Mouse (Mus musculus) G1E (cell line): Measurements from ENCODE around the gene Myo1d. TPM values are rescaled to one million over a fixed set of nuclear protein-coding genes. Genes with fewer than 3 reads are reported as not detected.

Source experiments
- ATAC-seq: 2 replicates; pipeline ENCODE4 v1.8.0; 2016; ENCODE audit warnings: mild to moderate bottlenecking; ENCODE audit not compliant: insufficient number of reproducible peaks, poor library complexity, low FRiP score, severe bottlenecking; ENCODE audit errors: extremely low read depth
- DNase-seq: peaks from one replicate; pipeline ENCODE4 v3.0.0; 2012; ENCODE audit warnings: low spot score
- H3K27me3 ChIP-seq: 2 replicates; pipeline ENCODE4 v1.6.1; 2012; ENCODE audit warnings: mild to moderate bottlenecking, low read length, inconsistent platforms; ENCODE audit not compliant: insufficient read depth
- H3K36me3 ChIP-seq: replicated peaks from 2 replicates; pipeline ENCODE3; 2012; ENCODE audit warnings: mild to moderate bottlenecking, inconsistent platforms
- H3K4me1 ChIP-seq: 2 replicates; pipeline ENCODE4 v1.6.1; 2012; ENCODE audit warnings: low read depth, low read length, inconsistent platforms, mixed read lengths; ENCODE audit not compliant: insufficient read depth
- H3K4me3 ChIP-seq: 2 replicates; pipeline ENCODE4 v1.5.1; 2012; ENCODE audit warnings: low read depth, mild to moderate bottlenecking, inconsistent platforms, low read length, moderate library complexity, mixed read lengths
- H3K9me3 ChIP-seq: replicated peaks from 2 replicates; pipeline ENCODE4 v1.6.1; 2012; ENCODE audit warnings: inconsistent platforms
- CTCF ChIP-seq: IDR thresholded peaks from 2 replicates; pipeline ENCODE4 v1.5.1; 2012; ENCODE audit warnings: low read depth, low read length, inconsistent platforms, mixed read lengths
- GATA1 ChIP-seq: IDR thresholded peaks from 2 replicates; pipeline ENCODE4 v1.6.1; 2012; ENCODE audit warnings: borderline replicate concordance, low read length, inconsistent platforms, mixed read lengths
- GATA2 ChIP-seq: IDR thresholded peaks from 2 replicates; pipeline ENCODE4 v1.6.1; 2012; ENCODE audit warnings: low read depth, low read length, inconsistent platforms, borderline replicate concordance
- POLR2AphosphoS5 ChIP-seq: IDR thresholded peaks from 2 replicates; pipeline ENCODE4 v1.6.1; 2012; ENCODE audit warnings: low read depth, low read length, inconsistent platforms; ENCODE audit not compliant: insufficient replicate concordance
- TAL1 ChIP-seq: conservative IDR thresholded peaks from 2 replicates; pipeline ENCODE4 v1.6.1; 2012; ENCODE audit warnings: low read depth, low read length, inconsistent platforms, mixed read lengths
- polyA plus RNA-seq: library from polyadenylated mRNA; stranded (reverse); fragments of >175 nt; gene quantifications from 2 replicates; pipeline ENCODE4 v1.2.3, GENCODE M21; 2012
- total RNA-seq, 2 experiments: library from RNA; stranded (forward) in 1 of 2; stranded (reverse) in 1 of 2; fragments of 200-1000 nt in 1 of 2; fragments of >200 nt in 1 of 2; fragmentation: Nextera tagmentation in 1 of 2; gene quantifications; 2 replicates each; pipeline ENCODE4 v1.2.3; 2014 to 2017

Myo1d gene
- total and polyA plus RNA-seq, 3 experiments, result not detected

DNA sequence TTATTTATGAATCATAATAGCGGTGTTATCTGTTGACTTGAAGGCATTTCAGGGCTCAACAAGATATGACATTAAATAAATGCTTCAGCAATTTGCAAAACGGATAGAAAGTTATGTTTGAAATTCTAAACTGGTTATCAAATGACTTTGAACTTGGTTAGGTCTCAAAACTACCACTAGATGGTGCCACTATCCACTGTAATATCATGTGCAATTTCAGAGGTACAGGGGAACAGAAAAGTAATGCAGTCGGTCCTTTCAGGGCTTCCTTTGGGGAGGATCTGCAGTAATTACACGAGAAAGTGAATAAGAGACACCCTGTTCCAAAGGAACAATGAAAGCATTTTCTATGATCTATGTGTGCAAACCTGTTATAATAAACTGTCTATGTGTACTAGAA lies 83.5 kb downstream of the Myo1d start:
- ATAC-seq, result no peak
- no peaks in the 10 kb centered on the region for H3K4me1 ChIP-seq
- TF ChIP-seq POLR2AphosphoS5 (no peak), GATA1 (no peak), GATA2 (no peak), CTCF (no peak), TAL1 (no peak)
- no peaks in the 10 kb centered on the region for H3K36me3 ChIP-seq
- no peak overlapping the region for H3K4me3 ChIP-seq
- DNase-seq, result no peak
- peaks cover 5% of the 10 kb centered on the region for H3K9me3 ChIP-seq
- no peaks in the 10 kb centered on the region for H3K27me3 ChIP-seq

DNA sequence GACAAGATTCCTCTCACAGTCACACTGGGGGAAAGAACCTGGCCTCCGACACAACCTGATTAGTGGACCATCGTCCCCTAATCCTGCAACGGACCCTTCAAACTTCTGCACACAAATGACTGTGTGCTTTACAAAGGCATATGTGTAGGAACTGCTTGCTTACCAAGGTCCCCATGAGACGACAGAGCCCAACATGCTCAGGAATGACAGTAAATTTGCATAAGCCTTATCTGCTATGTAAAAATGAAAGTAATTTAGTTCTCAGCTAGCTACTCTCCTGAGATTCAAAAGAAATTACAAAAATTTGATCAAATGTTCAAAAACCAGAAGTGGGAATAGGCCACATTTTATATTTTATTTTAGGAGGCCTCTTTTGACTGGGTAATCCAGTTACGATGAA lies 95.2 kb downstream of the Myo1d start:
- Histone ChIP-seq H3K4me1 (no peaks in the 10 kb centered on the region), H3K36me3 (no peaks in the 10 kb centered on the region), H3K9me3 (peaks cover 22% of the 10 kb centered on the region), H3K4me3 (no peak overlapping the region), H3K27me3 (no peaks in the 10 kb centered on the region)
- DNase-seq, result no peak
- no peak for ATAC-seq
- TF ChIP-seq GATA1, result no peak
- TF ChIP-seq CTCF, result no peak
- no peak for TF ChIP-seq POLR2AphosphoS5
- TF ChIP-seq GATA2, result no peak

DNA sequence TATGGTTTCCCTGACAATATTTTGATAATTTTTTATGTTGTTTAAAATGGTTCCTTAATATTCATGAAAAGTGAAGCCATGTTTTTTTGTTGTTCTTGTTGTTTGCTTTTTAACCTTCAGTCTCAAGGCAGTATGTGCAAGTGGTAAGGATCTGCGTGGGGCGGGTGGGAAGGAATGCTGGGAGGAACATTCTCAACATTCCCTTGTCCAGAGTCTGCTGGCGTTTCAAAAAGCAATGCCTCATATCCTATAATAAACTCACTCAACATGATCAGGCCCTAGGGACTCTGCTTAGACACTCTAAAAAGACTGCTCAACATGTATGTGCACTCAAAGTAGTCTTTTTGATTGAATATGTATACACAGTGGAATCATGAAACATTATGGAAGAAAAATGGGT lies 97.1 kb downstream of the Myo1d start:
- Histone ChIP-seq H3K4me1 (no peaks in the 10 kb centered on the region), H3K4me3 (no peak overlapping the region), H3K27me3 (no peaks in the 10 kb centered on the region), H3K36me3 (no peaks in the 10 kb centered on the region), H3K9me3 (peaks cover 22% of the 10 kb centered on the region)
- DNase-seq (no peak), ATAC-seq (no peak)
- TF ChIP-seq GATA1 (no peak), TAL1 (no peak), GATA2 (no peak), POLR2AphosphoS5 (no peak), CTCF (no peak)

- TF ChIP-seq CTCF, result no peak
- no peak for TF ChIP-seq POLR2AphosphoS5
- TF ChIP-seq GATA2, result no peak
- no peak for TF ChIP-seq TAL1
- no peak for TF ChIP-seq GATA1
- Histone ChIP-seq H3K36me3 (no peaks in the 10 kb centered on the region), H3K9me3 (peaks cover 10% of the 10 kb centered on the region), H3K27me3 (no peaks in the 10 kb centered on the region), H3K4me3 (no peak overlapping the region), H3K4me1 (no peaks in the 10 kb centered on the region)
- no peak for DNase-seq
- ATAC-seq, result no peak
These were observed 106.8 kb downstream of the Myo1d start for GRCm38 (mm10) chr11:80673013-80673412.

DNA sequence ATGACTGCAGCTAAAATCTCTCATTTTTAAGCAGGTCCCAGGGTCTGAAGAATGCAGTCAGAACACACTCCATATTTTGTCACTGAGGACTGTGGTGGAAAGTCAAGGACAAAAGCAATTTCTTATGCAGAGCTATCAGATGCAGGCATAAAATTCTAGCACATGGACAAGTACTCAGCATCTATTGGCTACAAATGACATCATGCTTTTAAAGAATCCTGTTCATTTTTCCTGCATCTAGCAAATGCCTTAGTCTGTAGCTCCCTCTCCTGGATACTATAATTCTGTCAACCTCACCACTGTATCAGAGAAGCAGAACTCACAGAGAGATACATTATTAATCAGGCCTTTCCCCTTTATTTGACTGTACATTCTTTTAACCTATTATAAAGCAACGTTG lies 109.4 kb downstream of the Myo1d start:
- no peak for DNase-seq
- Histone ChIP-seq H3K4me3 (no peak overlapping the region), H3K4me1 (no peaks in the 10 kb centered on the region), H3K27me3 (no peaks in the 10 kb centered on the region), H3K36me3 (no peaks in the 10 kb centered on the region), H3K9me3 (peaks cover 5% of the 10 kb centered on the region; the same call in 1 of the 2 replicates)
- ATAC-seq, result no peak
- TF ChIP-seq POLR2AphosphoS5 (no peak), GATA1 (no peak), GATA2 (no peak), TAL1 (no peak), CTCF (no peak)

GRCm38 (mm10) chr11:80669934-80670333 lies 109.9 kb downstream of the Myo1d start:
- Histone ChIP-seq H3K36me3 (no peaks in the 10 kb centered on the region), H3K4me3 (no peak overlapping the region), H3K27me3 (no peaks in the 10 kb centered on the region), H3K9me3 (peaks cover 5% of the 10 kb centered on the region; the same call in 1 of the 2 replicates), H3K4me1 (no peaks in the 10 kb centered on the region)
- ATAC-seq, result no peak
- TF ChIP-seq GATA1 (no peak), GATA2 (no peak), CTCF (no peak), TAL1 (no peak), POLR2AphosphoS5 (no peak)
- no peak for DNase-seq

GRCm38 (mm10) chr11:80666211-80666610 lies 113.6 kb downstream of the Myo1d start:
- ATAC-seq (no peak), DNase-seq (no peak)
- H3K27me3 ChIP-seq, result no peaks in the 10 kb centered on the region
- no peaks in the 10 kb centered on the region for H3K4me1 ChIP-seq
- no peaks in the 10 kb centered on the region for H3K36me3 ChIP-seq
- TF ChIP-seq CTCF (no peak), TAL1 (no peak), GATA1 (no peak), POLR2AphosphoS5 (no peak), GATA2 (no peak)
- H3K9me3 ChIP-seq, result peaks cover 2% of the 10 kb centered on the region; the same call in 1 of the 2 replicates
- H3K4me3 ChIP-seq, result no peak overlapping the region
